Mouse (Mus musculus) liver (tissue): ENCODE measurements at regions not wholly inside any gene's neighbourhood (a gene's known extent, or its start where the extent isn't known, plus 50 kb on each side); places are given as distances from the start of the nearest gene placed in this dataset.

Source experiments
- DNase-seq: peaks from one replicate; pipeline ENCODE4 v3.0.0-alpha.2; 2020; ENCODE audit warnings: mixed read lengths

DNA sequence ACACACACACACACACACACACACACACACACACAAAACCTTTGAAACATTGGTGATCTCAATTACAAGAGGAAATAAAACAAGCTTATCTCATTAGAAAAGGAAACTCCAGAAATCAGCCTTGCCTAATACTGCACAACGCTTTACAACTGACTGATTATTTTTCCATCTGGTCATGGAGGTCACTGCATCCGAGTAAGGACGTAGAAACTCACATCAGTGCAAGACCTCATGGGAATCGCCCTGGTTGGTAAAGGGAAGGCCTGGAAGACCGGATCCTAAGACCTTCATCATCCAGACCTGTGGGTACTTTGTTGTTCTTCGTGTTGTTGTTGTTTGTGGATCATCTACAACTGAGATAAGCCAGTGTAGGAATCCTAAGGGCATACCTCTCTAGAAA lies 77.8 kb upstream of the Sestd1 start:
- DNase-seq = no peak

GRCm38 (mm10) chr2:77356798-77357197 lies 76.4 kb upstream of the Sestd1 start:
- no peak for DNase-seq

GRCm38 (mm10) chr2:77351987-77352628 lies 71.7 kb upstream of the Sestd1 start:
- no peak for DNase-seq

GRCm38 (mm10) chr2:77347027-77347426 lies 66.6 kb upstream of the Sestd1 start:
- no peak for DNase-seq

GRCm38 (mm10) chr2:77343736-77344440 lies 63.5 kb upstream of the Sestd1 start:
- DNase-seq = no peak

DNA sequence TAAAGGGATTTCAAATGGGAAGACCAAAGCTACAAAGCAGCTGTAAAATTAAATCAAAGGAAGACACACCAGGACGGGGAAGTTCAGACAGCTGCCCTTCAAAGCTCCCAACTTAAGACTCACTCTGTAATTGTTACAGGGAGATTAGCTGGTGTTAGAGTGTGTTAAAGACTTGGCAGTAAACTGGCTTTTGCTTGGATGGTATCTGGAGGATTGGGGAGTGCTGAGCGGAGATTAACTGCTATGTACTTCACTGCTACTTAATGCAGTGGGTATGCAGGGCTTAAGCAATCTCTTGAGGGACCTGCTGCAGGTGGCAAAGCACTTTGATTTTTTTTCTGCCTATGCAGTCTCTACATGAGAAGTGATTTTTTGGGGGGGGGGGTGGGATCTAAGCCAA lies 62.0 kb upstream of the Sestd1 start:
- DNase-seq = no peak

GRCm38 (mm10) chr2:77341575-77342332 lies 61.4 kb upstream of the Sestd1 start:
- peak; percentile 82 for DNase-seq

- no peak for DNase-seq
These were observed 59.7 kb upstream of the Sestd1 start for GRCm38 (mm10) chr2:77340076-77340475.

GRCm38 (mm10) chr2:77337786-77338406 lies 57.5 kb upstream of the Sestd1 start:
- no peak for DNase-seq

DNA sequence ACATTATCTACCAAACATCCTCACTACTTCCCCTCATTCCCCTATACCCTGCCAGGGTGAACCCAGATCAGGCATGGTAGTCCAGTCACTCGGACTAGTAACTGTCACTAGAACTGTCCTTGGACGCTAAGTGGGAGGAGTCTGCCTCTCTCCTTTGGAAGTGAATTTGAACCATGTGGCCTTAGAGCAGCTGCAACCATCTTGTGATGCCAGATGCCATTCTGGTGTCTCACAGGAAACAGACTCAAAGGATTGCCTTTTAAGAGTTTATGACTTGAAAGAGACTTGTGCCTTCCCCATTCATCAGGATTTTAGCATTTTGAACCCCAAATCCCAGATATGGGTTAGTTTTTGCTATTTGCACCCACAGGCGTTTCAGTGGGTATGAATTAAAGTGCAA lies 56.9 kb upstream of the Sestd1 start:
- DNase-seq = no peak

DNA sequence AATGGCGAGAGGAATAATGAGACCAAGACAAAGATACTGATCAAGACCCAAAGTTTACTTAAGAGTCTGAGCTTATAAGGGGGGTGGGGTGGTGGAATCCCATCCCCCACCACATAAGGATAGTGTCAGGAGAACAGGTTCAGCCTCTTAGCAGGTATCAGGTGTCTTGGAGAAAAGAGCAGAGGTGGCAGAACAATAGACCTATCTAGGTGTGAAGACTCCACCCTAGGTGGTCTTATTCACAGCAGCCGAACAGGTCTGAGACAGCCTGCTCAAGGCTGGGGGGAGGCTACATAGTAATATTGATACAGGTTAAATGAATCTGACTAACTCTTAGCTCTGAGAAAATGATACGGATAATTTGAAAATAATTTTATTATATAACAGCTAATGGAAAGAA lies 56.4 kb upstream of the Sestd1 start:
- no peak for DNase-seq

DNA sequence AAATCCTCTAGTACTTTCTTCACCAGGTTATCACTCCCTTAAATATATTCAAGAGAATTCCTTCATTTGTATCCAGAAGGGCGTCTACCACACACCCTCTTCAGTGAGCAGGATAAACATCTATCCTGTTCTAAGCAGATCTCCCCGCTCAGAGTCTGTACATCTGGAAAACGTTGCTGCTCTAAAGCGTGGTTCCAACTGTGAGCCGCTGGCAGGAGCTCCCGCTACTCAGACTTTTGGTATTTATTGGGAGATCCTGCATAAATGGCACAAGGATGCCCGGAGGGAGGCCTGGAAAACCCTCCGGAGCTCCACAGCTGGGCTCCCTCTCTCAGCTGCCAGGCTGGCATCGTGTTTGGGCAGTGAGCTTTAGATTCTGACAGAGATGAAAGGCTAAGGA lies 54.3 kb upstream of the Sestd1 start:
- no peak for DNase-seq

GRCm38 (mm10) chr2:77333394-77334079 lies 53.1 kb upstream of the Sestd1 start:
- no peak for DNase-seq
